Mouse (Mus musculus) embryo, embryonic 9.5 days (tissue): ENCODE results near the gene Olfr716.
A peak's percentile ranks its signal among the peaks of the same experiment; 100 is the strongest.
"Not testable (repeated sequence)": the region's sequence is repeated elsewhere in the genome, so short reads cannot be mapped to it uniquely, and the experiment has no call there.

Experiments
- DNase-seq: peaks from one replicate; pipeline ENCODE4 v3.0.0-alpha.2; 2017; ENCODE audit errors: extremely low spot score

Olfr716 gene

DNA sequence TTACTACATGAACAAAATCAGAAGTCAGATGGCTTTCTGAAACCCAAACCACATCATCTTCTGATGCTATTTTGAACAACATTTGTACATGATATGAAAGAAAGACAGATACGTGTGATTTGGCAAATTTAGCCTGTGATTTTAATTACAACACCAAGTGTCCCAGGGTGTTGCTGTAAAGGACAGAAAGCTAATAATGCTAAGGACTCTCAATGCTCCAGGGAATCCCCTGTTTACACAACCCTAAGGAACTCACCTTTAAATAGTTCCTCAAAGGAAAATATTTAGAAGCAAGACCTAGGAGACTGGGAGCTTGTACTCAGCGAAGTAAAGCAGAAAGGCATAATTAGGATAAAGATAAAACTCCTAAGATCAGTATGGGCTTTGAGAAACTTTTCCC, at the start of gene Olfr716:
Gene Olfr716 (plus strand): TSS at position 301 of the 400 bp plus-strand sequence.
- not testable (repeated sequence) for DNase-seq

DNA sequence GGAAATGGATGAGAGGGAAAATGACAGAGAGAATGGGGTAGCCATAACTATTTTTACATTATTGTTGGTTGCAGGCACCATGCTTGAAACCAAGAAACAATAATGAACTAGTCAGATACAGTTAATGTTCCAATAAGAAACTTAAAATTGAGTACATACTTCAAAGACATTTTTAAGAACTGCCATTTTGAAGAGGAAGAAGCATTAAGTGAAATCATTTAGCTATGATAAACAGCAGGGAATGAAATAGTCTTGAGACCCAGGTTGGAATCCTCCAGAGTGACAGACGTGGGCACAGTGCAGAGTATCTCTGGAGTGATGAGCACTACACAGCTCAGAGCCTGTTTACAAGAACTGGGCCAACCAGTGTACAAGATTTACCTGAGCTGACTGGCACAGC, 45.2 kb upstream of the Olfr716 start, which contains the start of gene Olfr17:
Gene Olfr17 (plus strand): TSS at position 301 of the 400 bp plus-strand sequence.
- no peak for DNase-seq

DNA sequence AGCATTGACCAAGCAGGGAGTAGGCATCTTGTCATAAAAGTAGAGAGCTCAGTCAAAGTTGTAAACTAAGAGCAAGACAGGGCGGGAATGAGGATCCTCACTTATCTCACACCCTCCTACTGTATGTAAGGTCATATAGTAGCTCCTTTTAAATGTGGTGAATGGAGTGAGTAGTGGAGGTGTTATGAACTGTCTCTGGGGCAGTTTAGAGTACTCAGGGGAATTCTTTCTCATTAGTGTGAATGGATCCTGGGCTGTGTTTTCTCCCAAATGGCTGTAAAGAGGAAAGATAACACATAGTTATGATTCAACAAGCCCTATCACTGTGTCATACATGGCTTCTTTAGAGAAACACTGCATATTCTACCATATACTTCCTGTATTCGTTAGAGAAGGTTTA, 27.9 kb upstream of the Olfr716 start, which contains the start of gene Olfr715b:
Gene Olfr715b (minus strand): TSS at position 101 of the 400 bp plus-strand sequence.
- not testable (repeated sequence) for DNase-seq

DNA sequence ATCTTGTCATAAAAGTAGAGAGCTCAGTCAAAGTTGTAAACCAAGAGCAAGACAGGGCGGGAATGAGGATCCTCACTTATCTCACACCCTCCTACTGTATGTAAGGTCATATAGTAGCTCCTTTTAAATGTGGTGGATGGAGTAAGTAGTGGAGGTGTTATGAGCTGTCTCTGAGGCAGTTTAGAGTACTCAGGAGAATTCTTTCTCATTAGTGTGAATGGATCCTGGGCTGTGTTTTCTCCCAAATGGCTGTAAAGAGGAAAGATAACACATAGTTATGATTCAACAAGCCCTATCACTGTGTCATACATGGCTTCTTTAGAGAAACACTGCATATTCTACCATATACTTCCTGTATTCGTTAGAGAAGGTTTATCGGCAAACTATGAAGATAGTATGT, 7.1 kb upstream of the Olfr716 start, which contains the start of gene Olfr715:
Gene Olfr715 (minus strand): TSS at position 101 of the 400 bp plus-strand sequence.
- DNase-seq, result not testable (repeated sequence)

DNA sequence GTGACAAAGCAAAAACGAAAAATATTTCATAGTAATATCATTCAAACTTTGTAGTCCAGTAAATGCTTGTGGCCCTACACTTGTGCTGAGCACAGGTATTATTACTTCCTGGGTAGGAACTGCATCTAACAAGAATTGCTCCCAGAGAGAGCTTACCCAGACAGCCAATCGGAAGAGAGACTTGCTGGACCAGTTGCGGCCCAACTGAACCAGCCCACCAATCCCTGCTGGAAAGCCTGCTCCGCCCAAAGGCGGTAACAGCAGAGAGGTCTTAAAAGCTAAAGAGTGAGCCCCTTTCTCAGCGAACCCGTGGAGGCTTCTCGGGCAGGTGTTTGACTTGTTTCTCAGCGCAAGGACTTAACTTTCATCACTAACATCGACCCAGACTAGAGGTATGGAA, 28.6 kb downstream of the Olfr716 start, which contains the start of gene Nlrp14:
Gene Nlrp14 (plus strand): TSS at position 301 of the 400 bp plus-strand sequence.
- no peak for DNase-seq

DNA sequence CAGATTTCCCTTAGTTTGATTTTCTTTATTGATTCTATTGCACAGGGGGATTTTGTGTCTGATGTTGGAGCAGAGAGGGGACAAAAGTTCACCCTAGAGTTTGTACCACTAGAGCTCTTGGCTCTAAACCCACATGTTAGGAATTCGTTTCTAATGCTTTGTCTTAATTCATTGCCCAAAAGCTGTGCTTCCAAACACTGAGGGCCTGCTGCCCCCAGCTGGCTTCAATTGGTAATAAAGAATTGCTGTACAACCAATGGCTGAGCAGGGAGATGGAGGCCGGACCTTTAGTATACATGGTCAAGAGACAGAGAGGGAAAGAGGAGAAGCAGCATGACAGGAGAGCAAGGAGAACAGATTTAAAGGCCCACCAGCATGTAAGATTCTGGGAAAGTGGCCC, 42.3 kb downstream of the Olfr716 start:
- DNase-seq, result peak; percentile 1
